Mouse (Mus musculus): Measurements from ENCODE around the gene Dmrt1. TPM values are rescaled to one million over a fixed set of nuclear protein-coding genes. Genes with fewer than 3 reads are reported as not detected.

The Dmrt1 gene
- polyA plus RNA-seq, 1 experiment = not detected

DNA sequence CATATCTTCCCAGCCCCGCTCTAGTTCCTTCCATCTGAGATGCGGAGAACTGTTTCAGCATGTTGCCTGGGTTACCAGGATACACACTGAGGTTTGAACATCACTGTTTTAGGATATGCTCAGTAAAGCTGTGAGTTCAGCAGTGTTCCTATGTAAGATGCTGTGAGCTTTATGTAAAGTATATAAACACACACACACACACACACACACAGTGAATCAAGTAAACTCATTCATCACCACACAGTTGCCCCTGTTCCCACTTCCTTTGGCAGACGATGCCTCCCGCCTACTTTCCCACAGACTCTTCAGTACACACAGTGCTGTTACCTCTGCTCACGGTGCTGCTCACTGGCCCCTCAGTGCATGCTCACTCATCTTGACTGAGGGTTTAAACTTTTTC lies 147.1 kb downstream of the Dmrt1 start:
- 62% methylated on average over 5 of the region's 5 CpGs for WGBS
- H3K27ac ChIP-seq (ENCODE audit: control insufficient read depth, insufficient read depth, low read length) = no peak overlapping the region
- TF ChIP-seq CTCF (IDR thresholded peaks at IDR 0.05; ENCODE audit: borderline replicate concordance, control insufficient read depth, extremely low read depth, insufficient read depth, low read length, poor library complexity) (no peak), POLR2A (IDR thresholded peaks at IDR 0.05; ENCODE audit: control insufficient read depth, extremely low read depth, insufficient read depth, low read length, poor library complexity) (no peak)
- no peaks in the 10 kb centered on the region for H3K4me1 ChIP-seq (replicated peaks; ENCODE audit: control insufficient read depth, insufficient read depth, low read length)
- H3K27me3 ChIP-seq (ENCODE audit: control insufficient read depth, insufficient read depth, low read length) = no peaks in the 10 kb centered on the region
- H3K4me3 ChIP-seq (ENCODE audit: control insufficient read depth, insufficient read depth, low read length) = no peak overlapping the region
- no peaks in the 10 kb centered on the region for H3K36me3 ChIP-seq (ENCODE audit: control insufficient read depth, insufficient read depth, low read length)
- no peak for DNase-seq

Other genes starting within 250 kb of the Dmrt1 start
- gene Dmrt3, start 104.7 kb downstream of the Dmrt1 start, polyA plus RNA-seq (2012; rRNA removed) = 2.8 and 3.6 TPM in 2 replicates
- gene Dmrt2, start 166.8 kb downstream of the Dmrt1 start, polyA plus RNA-seq (2012; rRNA removed) = 14.2 and 15.0 TPM in 2 replicates